Mouse (Mus musculus) testis, postnatal 14 days (tissue): ENCODE measurements at regions not wholly inside any gene's neighbourhood (a gene's known extent, or its start where the extent isn't known, plus 50 kb on each side); places are given as distances from the start of the nearest gene placed in this dataset.

Source experiments
- DNase-seq: peaks from one replicate; pipeline ENCODE4 v3.0.0; 2021; ENCODE audit warnings: low spot score

GRCm38 (mm10) chr14:45984135-45984892 is 326.4 kb upstream of the Ddhd1 start:
- no peak for DNase-seq

GRCm38 (mm10) chr14:45992041-45992869 is 334.3 kb upstream of the Ddhd1 start:
- peak; percentile 36 for DNase-seq

- DNase-seq, result no peak
These were observed 334.9 kb upstream of the Ddhd1 start for GRCm38 (mm10) chr14:45992870-45993135.

GRCm38 (mm10) chr14:45993669-45994068 is 335.7 kb upstream of the Ddhd1 start:
- DNase-seq, result peak; percentile 22

- DNase-seq, result no peak
These were observed 338.8 kb upstream of the Ddhd1 start for GRCm38 (mm10) chr14:45996760-45997159.

- DNase-seq, result no peak
These were observed 346.1 kb upstream of the Ddhd1 start for GRCm38 (mm10) chr14:46004078-46004477.

GRCm38 (mm10) chr14:46005307-46005706 is 347.4 kb upstream of the Ddhd1 start:
- no peak for DNase-seq

GRCm38 (mm10) chr14:46013232-46013631 is 355.3 kb upstream of the Ddhd1 start:
- DNase-seq, result no peak

GRCm38 (mm10) chr14:46014090-46014489 is 356.1 kb upstream of the Ddhd1 start:
- no peak for DNase-seq

- no peak for DNase-seq
These were observed 357.9 kb upstream of the Ddhd1 start for GRCm38 (mm10) chr14:46015682-46016400.

GRCm38 (mm10) chr14:46016701-46017106 is 358.8 kb upstream of the Ddhd1 start:
- DNase-seq, result no peak

- DNase-seq, result no peak
These were observed 359.3 kb upstream of the Ddhd1 start for GRCm38 (mm10) chr14:46017286-46017685.

GRCm38 (mm10) chr14:46017976-46018375 is 360.0 kb upstream of the Ddhd1 start:
- DNase-seq, result no peak

- DNase-seq, result no peak
These were observed 359.8 kb upstream of the Gm15217 start for GRCm38 (mm10) chr14:46019240-46020025.

- no peak for DNase-seq
These were observed 344.9 kb upstream of the Gm15217 start for GRCm38 (mm10) chr14:46034301-46034700.

- no peak for DNase-seq
These were observed 318.4 kb upstream of the Gm15217 start for GRCm38 (mm10) chr14:46060622-46061381.

- DNase-seq, result no peak
These were observed 312.0 kb upstream of the Gm15217 start for GRCm38 (mm10) chr14:46067102-46067801.

- DNase-seq, result no peak
These were observed 308.0 kb upstream of the Gm15217 start for GRCm38 (mm10) chr14:46071244-46071643.

- no peak for DNase-seq
These were observed 302.5 kb upstream of the Gm15217 start for GRCm38 (mm10) chr14:46076738-46077137.

GRCm38 (mm10) chr14:46077406-46078131 is 301.6 kb upstream of the Gm15217 start:
- no peak for DNase-seq
